Mouse (Mus musculus): Measurements from ENCODE around the gene Mcub.

The Mcub gene

GRCm38 (mm10) chr3:129969432-129970395 lies at the start of gene Mcub:
TSS of gene Mcub (minus strand) at chr3:129970206.
- peak; percentile 16 for DNase-seq

- no peak for DNase-seq
Measured at GRCm38 (mm10) chr3:130012943-130013342, 42.9 kb upstream of the Mcub start.

GRCm38 (mm10) chr3:130011236-130011635 lies 41.2 kb upstream of the Mcub start:
- no peak for DNase-seq

- peak; percentile 28 for DNase-seq
Measured at GRCm38 (mm10) chr3:130006141-130006540, 36.1 kb upstream of the Mcub start.

- DNase-seq = no peak
Measured at GRCm38 (mm10) chr3:130000926-130001325, 30.9 kb upstream of the Mcub start.

- no peak for DNase-seq
Measured at GRCm38 (mm10) chr3:129998526-129998925, 28.5 kb upstream of the Mcub start.

GRCm38 (mm10) chr3:129998001-129998400 lies 28.0 kb upstream of the Mcub start:
- DNase-seq = no peak

- DNase-seq = no peak
Measured at GRCm38 (mm10) chr3:129997324-129997723, 27.3 kb upstream of the Mcub start.

- DNase-seq = no peak
Measured at GRCm38 (mm10) chr3:129987297-129987696, 17.3 kb upstream of the Mcub start.

- no peak for DNase-seq
Measured at GRCm38 (mm10) chr3:129985335-129985734, 15.3 kb upstream of the Mcub start.

- DNase-seq = no peak
Measured at GRCm38 (mm10) chr3:129984797-129985196, 14.8 kb upstream of the Mcub start.

- DNase-seq = no peak
Measured at GRCm38 (mm10) chr3:129982271-129982670, 12.3 kb upstream of the Mcub start.

GRCm38 (mm10) chr3:129981756-129982155 lies 11.8 kb upstream of the Mcub start:
- no peak for DNase-seq

- DNase-seq = no peak
Measured at GRCm38 (mm10) chr3:129979510-129979909, 9.5 kb upstream of the Mcub start.

- DNase-seq = no peak
Measured at GRCm38 (mm10) chr3:129978716-129979115, 8.7 kb upstream of the Mcub start.

GRCm38 (mm10) chr3:129976317-129976716 lies 6.3 kb upstream of the Mcub start:
- no peak for DNase-seq

- peak; percentile 12 for DNase-seq
Measured at GRCm38 (mm10) chr3:129970529-129971515, 816 bp upstream of the Mcub start.

GRCm38 (mm10) chr3:129969031-129969430 lies 975 bp downstream of the Mcub start:
- no peak for DNase-seq

GRCm38 (mm10) chr3:129967874-129968273 lies 2.1 kb downstream of the Mcub start:
- DNase-seq = no peak

- no peak for DNase-seq
Measured at GRCm38 (mm10) chr3:129964681-129965080, 5.3 kb downstream of the Mcub start.

GRCm38 (mm10) chr3:129962533-129962932 lies 7.5 kb downstream of the Mcub start:
- no peak for DNase-seq

- DNase-seq = no peak
Measured at GRCm38 (mm10) chr3:129953296-129953695, 16.7 kb downstream of the Mcub start.

- no peak for DNase-seq
Measured at GRCm38 (mm10) chr3:129949158-129949773, 20.7 kb downstream of the Mcub start.

Measured in kidney, adult 11 months (tissue).